Mouse (Mus musculus) forebrain, embryonic 14.5 days (tissue): Measurements from ENCODE around the gene Blvrb. TPM values are rescaled to one million over a fixed set of nuclear protein-coding genes. Genes with fewer than 3 reads are reported as not detected.

ENCODE experiments used
- ATAC-seq: fragments of 200-750 bp; cut with Nextera tagmentation; 2 replicates; pipeline ENCODE4 v1.8.0; 2017; ENCODE audit warnings: mild to moderate bottlenecking, moderate library complexity
- DNase-seq: peaks from one replicate; pipeline ENCODE4 v3.0.0-alpha.2; 2015; ENCODE audit warnings: low spot score
- H3K27ac ChIP-seq: fragments of 300-500 bp; sonication (generic); 2 replicates; pipeline ENCODE4 v1.5.1; 2014; ENCODE audit warnings: low read depth, mild to moderate bottlenecking, control low read depth, low read length, moderate library complexity
- H3K27me3 ChIP-seq: fragments of 300-500 bp; sonication (generic); replicated peaks from 2 replicates; pipeline ENCODE4 v1.6.1; 2014; ENCODE audit warnings: low read length, control low read depth, mixed read lengths; ENCODE audit not compliant: control insufficient read depth, insufficient read depth
- H3K36me3 ChIP-seq: fragments of 300-500 bp; sonication (generic); 2 replicates; pipeline ENCODE4 v1.6.1; 2014; ENCODE audit warnings: low read length, control low read depth; ENCODE audit not compliant: control insufficient read depth, insufficient read depth
- H3K4me1 ChIP-seq: fragments of 300-500 bp; sonication (generic); 2 replicates; pipeline ENCODE4 v1.6.1; 2014; ENCODE audit warnings: antibody characterized with exemption, low read length, control low read depth; ENCODE audit not compliant: control insufficient read depth, insufficient read depth
- H3K4me2 ChIP-seq: fragments of 300-500 bp; sonication (generic); 2 replicates; pipeline ENCODE4 v1.6.1; 2014; ENCODE audit warnings: mild to moderate bottlenecking, control low read depth, low read length
- H3K4me3 ChIP-seq: fragments of 300-500 bp; sonication (generic); 2 replicates; pipeline ENCODE4 v1.5.1; 2014; ENCODE audit warnings: low read depth, low read length, control low read depth
- H3K9ac ChIP-seq: fragments of 300-500 bp; sonication (generic); 2 replicates; pipeline ENCODE4 v1.6.1; 2014; ENCODE audit warnings: mild to moderate bottlenecking, low read length, control low read depth, moderate library complexity
- H3K9me3 ChIP-seq: fragments of 300-500 bp; sonication (generic); replicated peaks from 2 replicates; pipeline ENCODE4 v1.6.1; 2016; ENCODE audit warnings: low read length, control low read depth, mixed read lengths; ENCODE audit not compliant: control insufficient read depth
- WGBS: fragments of 180-500 bp; shearing (Covaris S2); extraction: QIAGEN DNeasy Blood & Tissue Kit; methylation state at CpG from one replicate; pipeline ENCODE4 v1.1.7; 2014; 5-methylcytosine and 5-hydroxymethylcytosine counted together
- polyA plus RNA-seq: library from polyadenylated mRNA; unstranded; fragments of >200 nt; fragmentation: Nextera tagmentation; extraction: Ambion mirVana; gene quantifications from 2 replicates; pipeline ENCODE4 v1.2.1, GENCODE M21; 2014

Blvrb gene
- polyA plus RNA-seq, 1 experiment from 2014 or later, result 23.7 TPM

DNA sequence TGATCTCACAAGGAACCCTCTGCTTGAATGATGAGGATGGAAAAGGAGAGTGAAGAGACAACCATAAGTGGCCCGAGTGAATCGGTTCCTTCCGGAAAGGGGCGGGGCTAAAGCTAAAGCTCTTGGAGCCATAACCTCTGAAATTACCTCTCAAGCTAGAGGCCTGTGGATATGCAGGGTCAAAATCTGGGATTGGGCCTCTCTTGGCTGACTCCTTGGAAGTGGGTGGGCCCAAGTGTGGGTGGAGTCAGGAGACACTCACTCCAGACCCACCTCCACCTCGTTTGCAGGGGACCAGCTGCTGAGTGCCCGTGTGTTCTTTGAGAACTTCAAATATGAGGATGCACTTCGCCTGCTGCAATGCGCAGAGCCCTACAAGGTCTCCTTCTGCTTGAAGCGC, 67.2 kb downstream of the Blvrb start:
- no peak overlapping the region for H3K27ac ChIP-seq
- H3K4me2 ChIP-seq, result no peak overlapping the region
- DNase-seq (no peak), ATAC-seq (no peak)
- no peak overlapping the region for H3K9ac ChIP-seq
- H3K27me3 ChIP-seq, result no peaks in the 10 kb centered on the region
- no peaks in the 10 kb centered on the region for H3K9me3 ChIP-seq
- no peaks in the 10 kb centered on the region for H3K4me1 ChIP-seq
- no peak overlapping the region for H3K4me3 ChIP-seq
- 75% methylated on average over 9 of the region's 9 CpGs for WGBS
- no peaks in the 10 kb centered on the region for H3K36me3 ChIP-seq

Other genes with a start within 250 kb of the Blvrb start
- gene Itpkc, start 219.3 kb upstream of the Blvrb start, polyA plus RNA-seq, result 4.4 and 6.5 TPM in 2 replicates
- 21.1 and 22.9 TPM in 2 replicates for gene Coq8b, start 215.0 kb upstream of the Blvrb start, polyA plus RNA-seq
- gene Numbl, start 189.5 kb upstream of the Blvrb start, polyA plus RNA-seq, result 22.9 and 28.6 TPM in 2 replicates
- gene Ltbp4, start 110.3 kb upstream of the Blvrb start, polyA plus RNA-seq, result 8.0 and 11.0 TPM in 2 replicates
- gene Shkbp1, start 92.0 kb upstream of the Blvrb start, polyA plus RNA-seq, result 52.4 and 66.4 TPM in 2 replicates
- gene Gm20479, start 90.6 kb upstream of the Blvrb start, polyA plus RNA-seq, result 0.38 TPM in 1 of 2 replicates, not detected in the other
- 1.6 and 1.7 TPM in 2 replicates for gene Sptbn4, start 292 bp upstream of the Blvrb start, polyA plus RNA-seq
- gene Sertad3, start 25.8 kb downstream of the Blvrb start, polyA plus RNA-seq, result 12.5 and 14.2 TPM in 2 replicates
- 8.6 and 9.7 TPM in 2 replicates for gene Sertad1, start 38.9 kb downstream of the Blvrb start, polyA plus RNA-seq
- gene Prx, start 51.3 kb downstream of the Blvrb start, polyA plus RNA-seq, result 0.55 and 0.73 TPM in 2 replicates
- 0.08 and 0.27 TPM in 2 replicates for gene Hipk4, start 75.3 kb downstream of the Blvrb start, polyA plus RNA-seq
- gene Pld3, start 105.2 kb downstream of the Blvrb start, polyA plus RNA-seq, result 98.6 and 108 TPM in 2 replicates
- 26.3 and 31.2 TPM in 2 replicates for gene 2310022A10Rik, start 105.3 kb downstream of the Blvrb start, polyA plus RNA-seq
- gene Akt2, start 143.6 kb downstream of the Blvrb start, polyA plus RNA-seq, result 80.6 and 85.8 TPM in 2 replicates
- 69.3 and 73.8 TPM in 2 replicates for gene Ttc9b, start 205.9 kb downstream of the Blvrb start, polyA plus RNA-seq
- gene Map3k10, start 226.6 kb downstream of the Blvrb start, polyA plus RNA-seq, result 12.8 and 13.8 TPM in 2 replicates
- 10.8 and 14.5 TPM in 2 replicates for gene Zfp607b, start 241.4 kb downstream of the Blvrb start, polyA plus RNA-seq